Mouse (Mus musculus): ENCODE data around the gene Gm10354. TPM values are rescaled to one million over a fixed set of nuclear protein-coding genes. Genes with fewer than 3 reads are reported as not detected.
A peak's percentile ranks its signal among the peaks of the same experiment; 100 is the strongest.
"Not testable (repeated sequence)": the region's sequence is repeated elsewhere in the genome, so short reads cannot be mapped to it uniquely, and the experiment has no call there.

Gm10354 gene
- not detected in 2 replicates for total RNA-seq (2012; rRNA removed)

GRCm38 (mm10) chr5:14978835-14979234 lies at the start of gene Gm10354:
Gm10354 (minus strand) TSS chr5:14978935.
- H3K9ac ChIP-seq (ENCODE audit: insufficient read depth, low read depth, low read length, poor library complexity, severe bottlenecking); H3K9me3 ChIP-seq (ENCODE audit: control insufficient read depth, insufficient read depth, low read depth, low read length): not testable (repeated sequence)

GRCm38 (mm10) chr5:15024316-15024715 lies 45.6 kb upstream of the Gm10354 start:
- not testable (repeated sequence) for H3K4me1 ChIP-seq (ENCODE audit: control insufficient read depth in 2 of 2, insufficient read depth in 2 of 2, low read length in 2 of 2, poor library complexity in 1 of 2); H3K9me3 ChIP-seq (ENCODE audit: control insufficient read depth, insufficient read depth, low read depth, low read length)

More at GRCm38 (mm10) chr5:14978835-14979234, at the start of gene Gm10354:
- DNase-seq (ENCODE audit: low read depth, low spot score); in situ Hi-C loops (cut with MboI; ENCODE audit: low sequenced_read_pairs in 2 of 2, unreplicated experiment in 2 of 2); H3K36me3 ChIP-seq (ENCODE audit: control insufficient read depth, insufficient read depth, low read length, poor library complexity, severe bottlenecking); H3K4me1 ChIP-seq (ENCODE audit: control insufficient read depth in 2 of 2, insufficient read depth in 2 of 2, low read length in 2 of 2, poor library complexity in 1 of 2); H3K4me3 ChIP-seq (ENCODE audit: insufficient read depth in 1 of 2, low read depth in 1 of 2, low read length in 2 of 2, poor library complexity in 1 of 2, severe bottlenecking in 1 of 2); H3K27ac ChIP-seq (ENCODE audit: insufficient read depth, low read depth, low read length, poor library complexity, severe bottlenecking): not testable (repeated sequence)

GRCm38 (mm10) chr5:15020067-15020466 lies 41.3 kb upstream of the Gm10354 start:
- H3K4me1 ChIP-seq (ENCODE audit: control insufficient read depth in 2 of 2, insufficient read depth in 2 of 2, low read length in 2 of 2, poor library complexity in 1 of 2); H3K9me3 ChIP-seq (ENCODE audit: control insufficient read depth, insufficient read depth, low read depth, low read length); H3K36me3 ChIP-seq (ENCODE audit: control insufficient read depth, insufficient read depth, low read length, poor library complexity, severe bottlenecking); H3K27ac ChIP-seq (ENCODE audit: insufficient read depth, low read depth, low read length, poor library complexity, severe bottlenecking); DNase-seq (ENCODE audit: low read depth, low spot score); H3K9ac ChIP-seq (ENCODE audit: insufficient read depth, low read depth, low read length, poor library complexity, severe bottlenecking); in situ Hi-C loops (cut with MboI; ENCODE audit: low sequenced_read_pairs in 2 of 2, unreplicated experiment in 2 of 2); H3K4me3 ChIP-seq (ENCODE audit: insufficient read depth in 1 of 2, low read depth in 1 of 2, low read length in 2 of 2, poor library complexity in 1 of 2, severe bottlenecking in 1 of 2): not testable (repeated sequence)

More at GRCm38 (mm10) chr5:15024316-15024715, 45.6 kb upstream of the Gm10354 start:
- H3K4me3 ChIP-seq (ENCODE audit: insufficient read depth in 1 of 2, low read depth in 1 of 2, low read length in 2 of 2, poor library complexity in 1 of 2, severe bottlenecking in 1 of 2); H3K27ac ChIP-seq (ENCODE audit: insufficient read depth, low read depth, low read length, poor library complexity, severe bottlenecking); H3K9ac ChIP-seq (ENCODE audit: insufficient read depth, low read depth, low read length, poor library complexity, severe bottlenecking); H3K36me3 ChIP-seq (ENCODE audit: control insufficient read depth, insufficient read depth, low read length, poor library complexity, severe bottlenecking); in situ Hi-C loops (cut with MboI; ENCODE audit: low sequenced_read_pairs in 2 of 2, unreplicated experiment in 2 of 2); DNase-seq (ENCODE audit: low read depth, low spot score): not testable (repeated sequence)

- DNase-seq (ENCODE audit: low read depth, low spot score); H3K36me3 ChIP-seq (ENCODE audit: control insufficient read depth, insufficient read depth, low read length, poor library complexity, severe bottlenecking); H3K4me3 ChIP-seq (ENCODE audit: insufficient read depth in 1 of 2, low read depth in 1 of 2, low read length in 2 of 2, poor library complexity in 1 of 2, severe bottlenecking in 1 of 2); H3K4me1 ChIP-seq (ENCODE audit: control insufficient read depth in 2 of 2, insufficient read depth in 2 of 2, low read length in 2 of 2, poor library complexity in 1 of 2); H3K9ac ChIP-seq (ENCODE audit: insufficient read depth, low read depth, low read length, poor library complexity, severe bottlenecking); H3K27ac ChIP-seq (ENCODE audit: insufficient read depth, low read depth, low read length, poor library complexity, severe bottlenecking); in situ Hi-C loops (cut with MboI; ENCODE audit: low sequenced_read_pairs in 2 of 2, unreplicated experiment in 2 of 2); H3K9me3 ChIP-seq (ENCODE audit: control insufficient read depth, insufficient read depth, low read depth, low read length): not testable (repeated sequence)
Measured at GRCm38 (mm10) chr5:15010639-15011582, 32.2 kb upstream of the Gm10354 start.

- H3K27ac ChIP-seq (ENCODE audit: insufficient read depth, low read depth, low read length, poor library complexity, severe bottlenecking); H3K4me1 ChIP-seq (ENCODE audit: control insufficient read depth in 2 of 2, insufficient read depth in 2 of 2, low read length in 2 of 2, poor library complexity in 1 of 2); H3K9me3 ChIP-seq (ENCODE audit: control insufficient read depth, insufficient read depth, low read depth, low read length); in situ Hi-C loops (cut with MboI; ENCODE audit: low sequenced_read_pairs in 2 of 2, unreplicated experiment in 2 of 2); H3K4me3 ChIP-seq (ENCODE audit: insufficient read depth in 1 of 2, low read depth in 1 of 2, low read length in 2 of 2, poor library complexity in 1 of 2, severe bottlenecking in 1 of 2); H3K9ac ChIP-seq (ENCODE audit: insufficient read depth, low read depth, low read length, poor library complexity, severe bottlenecking); H3K36me3 ChIP-seq (ENCODE audit: control insufficient read depth, insufficient read depth, low read length, poor library complexity, severe bottlenecking): not testable (repeated sequence)
- DNase-seq (ENCODE audit: low read depth, low spot score) = peak; percentile 1
Measured at GRCm38 (mm10) chr5:15006907-15007306, 28.2 kb upstream of the Gm10354 start.

- in situ Hi-C loops (cut with MboI; ENCODE audit: low sequenced_read_pairs in 2 of 2, unreplicated experiment in 2 of 2); H3K4me1 ChIP-seq (ENCODE audit: control insufficient read depth in 2 of 2, insufficient read depth in 2 of 2, low read length in 2 of 2, poor library complexity in 1 of 2); H3K4me3 ChIP-seq (ENCODE audit: insufficient read depth in 1 of 2, low read depth in 1 of 2, low read length in 2 of 2, poor library complexity in 1 of 2, severe bottlenecking in 1 of 2); H3K36me3 ChIP-seq (ENCODE audit: control insufficient read depth, insufficient read depth, low read length, poor library complexity, severe bottlenecking); H3K9me3 ChIP-seq (ENCODE audit: control insufficient read depth, insufficient read depth, low read depth, low read length); H3K27ac ChIP-seq (ENCODE audit: insufficient read depth, low read depth, low read length, poor library complexity, severe bottlenecking); H3K9ac ChIP-seq (ENCODE audit: insufficient read depth, low read depth, low read length, poor library complexity, severe bottlenecking); DNase-seq (ENCODE audit: low read depth, low spot score): not testable (repeated sequence)
Measured at GRCm38 (mm10) chr5:15006288-15006687, 27.6 kb upstream of the Gm10354 start.

GRCm38 (mm10) chr5:15005584-15005983 lies 26.8 kb upstream of the Gm10354 start:
- in situ Hi-C loops (cut with MboI; ENCODE audit: low sequenced_read_pairs in 2 of 2, unreplicated experiment in 2 of 2); H3K9ac ChIP-seq (ENCODE audit: insufficient read depth, low read depth, low read length, poor library complexity, severe bottlenecking); H3K27ac ChIP-seq (ENCODE audit: insufficient read depth, low read depth, low read length, poor library complexity, severe bottlenecking): not testable (repeated sequence)

More at GRCm38 (mm10) chr5:15005584-15005983, 26.8 kb upstream of the Gm10354 start:
- not testable (repeated sequence) for H3K4me1 ChIP-seq (ENCODE audit: control insufficient read depth in 2 of 2, insufficient read depth in 2 of 2, low read length in 2 of 2, poor library complexity in 1 of 2); H3K36me3 ChIP-seq (ENCODE audit: control insufficient read depth, insufficient read depth, low read length, poor library complexity, severe bottlenecking); H3K9me3 ChIP-seq (ENCODE audit: control insufficient read depth, insufficient read depth, low read depth, low read length); H3K4me3 ChIP-seq (ENCODE audit: insufficient read depth in 1 of 2, low read depth in 1 of 2, low read length in 2 of 2, poor library complexity in 1 of 2, severe bottlenecking in 1 of 2); DNase-seq (ENCODE audit: low read depth, low spot score)
